Mouse (Mus musculus): ENCODE measurements around the gene Clmn.

DNA sequence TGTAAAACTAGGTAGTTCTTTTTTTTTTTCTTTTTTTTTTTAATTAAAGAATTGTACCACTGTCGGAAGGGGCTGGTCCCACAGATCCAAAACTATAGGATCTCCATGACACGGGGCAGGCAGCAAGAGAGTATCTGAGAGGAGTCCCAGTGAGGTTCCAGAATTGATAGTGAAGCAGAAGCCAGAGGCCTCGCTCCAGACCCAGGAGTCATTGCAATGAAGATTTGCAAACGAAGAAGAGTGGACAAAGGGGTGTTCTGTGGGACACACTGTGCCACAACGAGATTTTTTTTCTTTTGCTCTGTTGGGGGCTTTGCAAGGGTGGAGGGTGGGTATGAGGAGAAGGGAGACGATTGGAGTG lies 40.0 kb downstream of the Clmn start:
- TF ChIP-seq CTCF (IDR thresholded peaks at IDR 0.05) (no peak), EP300 (IDR thresholded peaks at IDR 0.05; ENCODE audit: insufficient read depth, low read depth, low read length) (no peak), POLR2A (IDR thresholded peaks at IDR 0.05; ENCODE audit: insufficient read depth, low read depth, low read length) (no peak)

Measured in heart, adult 2 months (tissue).